Mouse (Mus musculus) erythroid progenitor cell, adult 5-6 weeks (primary cell): ENCODE measurements around the gene Atxn7l1. TPM values are rescaled to one million over a fixed set of nuclear protein-coding genes. Genes with fewer than 3 reads are reported as not detected.

ENCODE experiments used
- ATAC-seq: replicated peaks from 2 replicates; pipeline ENCODE4 v1.8.0; 2016; ENCODE audit warnings: moderate number of reproducible peaks, mild to moderate bottlenecking, moderate TSS enrichment, inconsistent platforms; ENCODE audit not compliant: poor library complexity, low FRiP score, severe bottlenecking
- total RNA-seq, 2 experiments: library from RNA; stranded (forward) in 1 of 2; stranded (reverse) in 1 of 2; fragments of 150-400 nt in 1 of 2; fragments of 186-747, 209-891 nt in 1 of 2; gene quantifications; 2 replicates each; pipeline versions ENCODE4 v1.2.3 to v1.2.4; 2015 to 2017; ENCODE audit warnings: low replicate concordance in 2 of 2

The Atxn7l1 gene
- 127 and 158 TPM in 2 replicates for total RNA-seq (2015; ENCODE audit: low replicate concordance)
- total RNA-seq (2017; ENCODE audit: low replicate concordance) = 70.7 and 76.5 TPM in 2 replicates

DNA sequence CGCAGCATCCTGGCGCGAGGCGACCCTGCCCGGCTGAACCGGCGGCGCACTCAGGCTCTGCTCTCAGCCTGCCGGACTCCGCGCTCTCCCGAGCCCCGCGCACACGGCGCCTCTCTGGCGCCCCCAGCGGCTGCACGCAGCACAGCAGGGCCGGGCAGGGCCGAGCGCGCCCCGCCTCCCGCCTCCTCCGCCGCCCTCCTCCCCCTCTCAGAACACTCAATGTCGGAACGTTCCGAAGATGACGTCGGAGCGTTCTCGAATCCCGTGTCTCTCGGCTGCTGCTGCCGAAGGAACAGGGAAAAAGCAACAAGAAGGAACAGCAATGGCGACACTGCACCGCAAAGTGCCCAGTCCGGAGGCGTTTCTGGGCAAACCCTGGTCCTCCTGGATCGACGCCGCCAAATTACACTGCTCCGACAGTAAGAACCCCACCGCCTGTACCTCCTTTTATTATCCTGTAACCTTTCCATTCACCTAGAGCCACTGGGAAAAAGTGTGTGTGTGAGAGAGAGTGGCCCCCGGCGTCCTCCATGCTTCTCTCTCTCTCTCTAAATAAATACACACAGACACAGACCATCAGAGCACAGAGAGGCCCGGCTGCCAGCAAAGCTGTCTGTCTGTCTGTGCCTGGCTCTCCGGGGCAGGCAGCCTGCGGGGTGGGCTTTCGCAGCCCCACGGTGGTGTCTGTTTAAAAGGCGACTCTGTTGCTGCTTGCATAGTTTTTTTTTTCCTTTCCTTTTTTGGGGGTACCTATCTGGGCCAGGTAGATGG is at the start of gene Atxn7l1:
Gene Atxn7l1 (plus strand): TSS at position 197 of the 771 bp plus-strand sequence.
- peak; percentile 94 for ATAC-seq

DNA sequence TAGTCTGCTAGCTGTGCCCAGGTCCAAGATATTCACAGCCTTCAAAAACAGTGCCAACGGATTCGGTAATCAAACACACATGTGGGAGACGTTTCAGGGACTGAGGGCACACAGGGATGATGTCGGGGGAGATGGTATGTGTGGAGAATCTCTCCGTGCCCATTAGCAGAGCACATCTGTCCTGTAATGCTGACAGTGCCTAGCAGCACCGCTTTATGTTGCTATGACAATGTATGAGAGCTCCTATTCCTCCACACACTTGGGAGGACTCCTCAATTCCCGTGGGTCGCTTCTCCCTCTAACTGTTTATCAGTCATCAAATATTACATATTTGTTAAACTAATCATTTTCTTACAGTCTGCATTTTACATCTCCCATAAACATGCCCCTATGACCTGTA is 45.9 kb upstream of the Atxn7l1 start:
- ATAC-seq = no peak

DNA sequence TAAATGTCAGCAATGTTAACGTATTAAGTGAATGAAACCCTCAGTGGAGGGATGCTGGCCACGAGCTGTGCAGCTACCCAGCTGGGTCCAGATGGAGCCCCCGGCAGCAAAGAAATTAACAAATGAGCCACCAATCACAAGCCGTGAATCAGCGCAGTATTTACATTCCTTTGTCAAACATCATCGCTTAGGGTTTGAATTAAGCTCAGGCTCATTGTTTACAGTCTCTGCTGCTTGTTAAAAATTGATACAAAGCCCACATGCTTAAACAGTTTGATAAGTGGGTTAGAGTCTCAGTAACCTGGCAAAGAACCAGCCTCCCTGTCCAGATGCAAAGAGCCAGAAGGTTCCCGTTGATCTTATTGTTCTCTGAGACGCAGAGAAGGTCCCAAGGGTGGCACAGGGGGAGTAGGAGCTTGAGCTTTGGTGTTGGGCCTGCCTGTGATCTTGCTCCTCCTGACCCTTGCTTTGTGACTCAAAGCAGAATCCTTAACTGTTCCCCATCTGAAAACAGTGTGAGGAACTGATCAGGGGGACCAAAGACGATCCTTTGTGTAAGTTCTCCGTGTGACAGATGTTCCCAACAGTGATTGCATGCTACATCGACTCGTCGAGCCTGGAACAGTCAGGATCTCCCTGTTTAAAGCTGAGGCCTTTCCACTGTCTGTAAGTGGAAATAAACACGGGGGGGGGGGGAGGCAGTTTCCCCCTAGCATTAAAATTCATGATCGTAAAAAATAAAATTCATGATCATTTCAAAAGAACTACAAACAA is 45.0 kb upstream of the Atxn7l1 start:
- ATAC-seq = no peak

DNA sequence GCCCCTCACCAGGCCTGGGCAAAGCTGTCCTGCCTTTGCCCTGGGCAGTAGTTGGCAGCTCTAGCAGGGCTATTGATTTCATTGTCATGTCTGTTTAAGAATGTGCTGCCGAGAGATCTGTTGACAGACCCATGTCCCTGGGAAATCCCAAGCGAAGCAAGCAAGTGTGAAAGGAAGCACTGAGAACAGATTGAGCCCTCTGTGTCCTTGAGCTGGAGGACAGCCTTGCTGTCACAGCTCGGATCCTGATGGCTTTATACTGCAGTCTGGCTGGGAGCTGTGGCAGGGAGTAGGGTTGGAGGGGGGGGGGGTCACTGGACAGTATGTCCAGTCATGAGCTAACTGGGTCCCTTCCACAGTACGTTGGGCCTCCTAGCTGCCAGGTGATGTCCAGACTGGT is 41.8 kb upstream of the Atxn7l1 start:
- no peak for ATAC-seq

DNA sequence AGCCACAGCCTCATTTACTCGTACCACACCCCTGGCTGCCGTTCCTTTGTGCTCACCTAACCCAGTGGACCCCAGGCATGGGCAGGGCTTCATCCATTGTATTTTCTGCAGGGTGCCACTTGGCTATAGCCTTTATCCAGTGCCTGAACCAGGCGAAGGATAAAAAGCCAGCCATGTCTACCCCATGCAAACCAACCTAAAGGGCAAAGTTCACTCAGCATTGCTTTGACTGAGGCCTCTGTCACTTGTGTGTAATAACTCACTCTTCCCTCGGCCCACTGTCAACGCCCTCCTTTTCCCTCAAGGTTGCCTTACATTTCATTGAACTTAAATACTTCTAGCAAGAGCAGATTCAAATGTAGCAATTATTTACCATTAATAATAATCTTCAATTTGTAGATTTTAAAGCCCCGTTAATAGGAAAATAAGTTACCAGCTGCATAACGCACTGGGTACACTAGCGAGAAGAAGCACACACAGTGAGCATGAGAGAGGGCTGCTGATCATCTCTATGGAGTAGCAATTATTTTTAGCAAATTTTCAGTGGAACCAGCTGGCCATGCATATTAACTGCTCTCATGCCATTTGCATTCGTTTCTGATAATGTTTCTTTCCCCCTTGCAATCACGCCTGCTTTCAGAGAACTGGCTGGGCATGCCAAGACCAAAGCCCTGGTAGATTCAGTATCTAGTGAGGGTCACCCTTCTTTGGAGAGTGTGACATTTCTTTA is 40.9 kb upstream of the Atxn7l1 start:
- no peak for ATAC-seq

DNA sequence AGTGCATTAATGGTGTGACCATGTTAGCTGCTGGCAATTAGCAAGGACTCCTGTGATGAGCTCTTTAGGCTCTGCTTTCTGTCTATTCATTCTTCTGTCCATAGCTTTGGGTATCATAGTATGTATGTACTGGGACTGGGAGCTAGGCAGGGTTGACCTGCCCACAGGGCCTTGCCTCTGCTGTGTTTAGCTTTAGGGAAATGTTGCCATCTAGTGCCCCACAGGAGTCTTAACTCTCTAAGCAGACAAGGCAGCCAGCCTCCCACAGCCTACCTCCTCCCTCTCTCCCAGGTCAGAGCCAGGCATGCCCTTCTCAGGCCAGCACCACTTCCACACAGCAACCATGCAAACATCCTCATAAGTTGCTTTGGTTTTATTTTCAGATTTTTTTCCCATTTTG is 38.0 kb upstream of the Atxn7l1 start:
- no peak for ATAC-seq

DNA sequence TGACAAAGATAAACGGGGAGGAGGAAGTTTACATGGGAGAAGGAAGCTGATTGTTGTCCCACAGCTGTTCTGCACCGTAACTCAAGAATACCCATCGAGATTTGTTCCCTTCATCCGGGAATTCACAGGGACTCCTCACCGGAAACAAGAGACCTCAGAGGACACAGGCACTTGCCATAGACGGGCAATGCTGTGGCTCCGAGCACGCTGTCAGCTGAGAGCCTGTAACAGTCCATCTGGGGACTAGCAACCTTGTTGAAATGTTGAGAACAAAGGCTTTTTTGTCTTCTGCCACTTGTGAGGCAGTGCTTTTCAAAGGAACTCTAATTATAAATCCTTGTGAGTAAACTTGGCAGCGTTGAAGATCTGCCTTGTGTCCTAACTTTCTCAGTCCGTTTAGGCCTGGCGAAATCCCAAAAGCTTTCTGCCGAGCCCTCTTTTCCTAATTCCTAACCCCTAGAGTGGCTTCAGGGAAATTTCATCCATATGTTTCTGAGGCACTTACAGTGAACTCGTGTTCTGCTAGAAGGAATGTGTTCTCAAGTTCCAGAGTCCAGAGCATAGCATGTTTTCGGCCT is 36.5 kb upstream of the Atxn7l1 start:
- ATAC-seq = no peak

DNA sequence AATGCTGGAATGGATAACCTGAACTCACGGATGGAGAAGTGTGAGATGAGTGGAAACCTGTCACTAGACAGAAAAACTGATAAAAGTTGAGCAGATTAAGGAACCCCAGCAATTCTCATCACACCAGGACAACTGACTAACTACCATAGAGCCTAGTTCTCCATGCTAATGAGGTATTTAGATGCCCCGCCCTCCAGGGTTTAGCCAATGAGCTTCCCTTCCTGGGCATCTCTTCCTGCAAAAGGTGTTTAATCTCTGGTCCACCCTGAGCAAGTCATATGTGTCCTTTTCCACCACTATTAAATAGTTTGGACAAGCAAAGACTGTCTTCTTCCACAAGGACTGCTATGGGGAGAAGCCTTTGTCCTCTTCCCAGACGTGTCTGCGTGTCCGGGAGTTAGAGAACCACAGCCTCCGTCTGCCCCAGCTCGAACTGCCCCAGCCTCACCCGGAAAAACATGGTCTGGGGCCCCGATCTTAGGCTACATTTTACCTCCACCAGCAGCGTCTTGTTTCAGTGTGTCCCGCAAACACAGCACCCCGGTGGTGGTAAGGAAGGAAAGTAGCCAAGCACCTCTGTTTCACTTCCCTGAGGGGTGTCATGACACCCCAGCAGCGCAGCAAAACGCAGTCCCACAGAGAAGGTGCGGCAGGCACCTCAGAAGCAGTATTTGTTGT is 28.7 kb upstream of the Atxn7l1 start:
- no peak for ATAC-seq

DNA sequence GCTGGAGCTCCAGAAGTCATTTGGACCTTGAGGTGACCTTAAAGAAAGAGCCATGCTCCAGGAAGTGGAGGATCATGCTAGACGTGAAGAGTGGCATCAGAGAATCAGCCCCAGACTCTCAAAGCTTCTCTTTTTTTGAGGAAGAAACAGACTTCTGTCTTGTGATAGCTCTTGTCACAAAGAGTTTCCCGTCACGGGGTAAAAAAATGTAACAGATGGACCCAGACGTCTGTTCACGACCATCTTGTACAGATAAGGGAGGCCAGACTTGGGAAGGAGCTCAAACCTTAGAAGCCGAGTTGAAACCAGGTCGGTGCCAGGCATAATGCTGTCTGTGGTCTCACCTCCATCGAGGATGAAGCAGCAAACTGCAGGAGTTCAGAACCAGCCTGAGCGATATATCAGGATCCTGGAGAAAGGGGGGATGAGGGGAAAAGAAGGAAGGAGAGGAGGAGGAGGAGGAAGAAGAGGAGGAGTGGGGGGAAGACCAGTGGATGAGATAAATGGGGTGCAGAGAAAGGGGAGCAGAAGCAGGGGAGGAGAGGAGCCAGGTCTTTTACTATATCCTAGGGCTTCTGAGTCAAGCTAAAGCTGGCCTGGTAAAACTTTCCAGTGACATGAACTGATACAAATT is 21.8 kb upstream of the Atxn7l1 start:
- ATAC-seq = no peak

DNA sequence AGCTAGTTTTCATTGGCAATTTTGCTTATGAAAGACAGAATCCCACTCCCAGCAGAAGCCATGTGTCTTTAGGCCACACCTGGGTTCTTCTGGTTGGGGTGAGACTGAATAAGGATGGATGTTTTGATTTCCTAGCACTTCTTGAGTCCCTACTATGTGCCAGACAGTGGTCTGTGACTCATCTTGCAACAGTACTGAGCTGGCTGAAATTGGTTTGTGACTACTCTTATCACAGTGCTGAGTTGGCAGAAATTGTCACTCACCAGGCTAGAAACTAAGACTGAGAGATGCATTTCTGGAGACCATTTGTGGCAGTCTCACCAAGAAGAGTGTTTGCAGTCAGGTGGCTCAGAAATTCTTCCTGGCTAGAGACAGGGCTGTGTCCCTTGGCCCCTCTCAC is 21.2 kb upstream of the Atxn7l1 start:
- ATAC-seq = no peak

DNA sequence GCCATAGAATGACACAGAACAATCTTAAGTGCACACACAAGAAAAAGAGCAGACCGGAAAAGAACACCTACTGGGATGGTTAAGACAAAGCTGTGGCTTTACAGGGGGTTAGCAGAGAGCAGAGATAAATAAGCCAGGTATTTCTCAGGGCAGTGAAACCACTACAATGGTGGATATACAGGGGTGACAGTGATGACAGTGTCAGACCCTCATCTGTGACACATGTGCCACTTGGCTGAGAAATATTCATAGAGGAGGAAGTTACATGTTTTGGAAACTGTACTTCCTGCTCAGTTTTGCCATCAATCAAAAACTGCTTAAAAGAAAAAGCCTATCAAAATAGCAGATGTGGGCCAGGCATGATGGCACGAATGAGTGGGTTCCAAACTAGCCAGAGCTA is 19.4 kb upstream of the Atxn7l1 start:
- ATAC-seq = no peak

DNA sequence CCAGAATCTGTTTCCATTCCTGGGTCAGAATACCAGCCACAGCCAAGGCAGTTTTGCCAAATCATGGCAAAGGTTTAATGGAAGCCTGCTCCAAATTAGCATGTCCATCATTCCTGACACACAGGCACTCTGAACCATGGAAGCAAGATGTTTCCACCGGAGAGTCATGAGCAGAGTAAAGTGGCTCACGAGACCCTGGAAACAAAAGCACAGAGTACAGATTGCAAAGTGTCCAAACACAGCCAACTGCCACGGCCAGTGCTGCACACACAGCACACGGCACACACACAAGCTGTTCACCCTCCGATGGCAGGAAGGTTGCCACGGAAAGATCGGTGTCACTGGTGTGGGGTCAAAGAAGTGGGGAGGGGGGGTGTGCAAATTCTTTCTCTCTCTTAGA is 18.8 kb upstream of the Atxn7l1 start:
- ATAC-seq = no peak

DNA sequence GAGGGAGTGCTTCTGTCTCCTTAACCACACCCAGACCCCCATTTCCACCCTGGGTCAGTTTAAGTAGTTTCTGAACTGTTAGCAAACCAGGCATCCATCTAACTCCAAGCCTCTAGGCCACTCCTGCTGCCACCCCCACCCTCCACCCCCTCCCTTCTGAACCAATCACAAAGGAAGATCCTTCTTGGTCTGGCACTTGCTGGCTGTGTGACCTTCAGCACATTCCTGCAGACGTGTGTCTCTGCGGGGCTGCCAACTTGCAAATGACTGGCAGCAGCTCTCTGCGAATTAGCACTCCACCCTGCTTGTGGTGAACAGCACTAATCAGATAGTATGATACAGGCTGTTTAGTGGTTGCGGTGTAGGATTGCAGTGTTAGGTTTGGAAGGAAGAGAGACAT is 18.1 kb upstream of the Atxn7l1 start:
- ATAC-seq = no peak

DNA sequence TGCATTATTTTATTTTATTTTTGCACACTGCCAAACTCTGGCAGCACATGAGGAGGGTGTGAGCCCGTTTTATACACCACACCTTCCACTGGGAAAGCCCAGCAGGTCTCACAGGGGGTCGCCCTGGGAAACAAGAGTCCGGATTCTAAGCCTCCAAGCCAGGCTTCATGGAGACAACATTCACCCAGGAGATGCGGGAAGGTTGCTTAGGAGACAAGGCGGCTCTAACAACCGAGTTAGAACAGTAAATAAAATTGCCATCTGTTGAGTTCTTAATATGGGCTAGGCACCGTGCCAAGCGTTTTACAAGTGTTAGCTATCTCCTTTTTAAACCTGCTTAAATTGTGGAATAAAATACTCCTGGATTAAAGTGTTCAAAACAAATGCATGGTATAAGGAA is 17.1 kb upstream of the Atxn7l1 start:
- ATAC-seq = no peak

DNA sequence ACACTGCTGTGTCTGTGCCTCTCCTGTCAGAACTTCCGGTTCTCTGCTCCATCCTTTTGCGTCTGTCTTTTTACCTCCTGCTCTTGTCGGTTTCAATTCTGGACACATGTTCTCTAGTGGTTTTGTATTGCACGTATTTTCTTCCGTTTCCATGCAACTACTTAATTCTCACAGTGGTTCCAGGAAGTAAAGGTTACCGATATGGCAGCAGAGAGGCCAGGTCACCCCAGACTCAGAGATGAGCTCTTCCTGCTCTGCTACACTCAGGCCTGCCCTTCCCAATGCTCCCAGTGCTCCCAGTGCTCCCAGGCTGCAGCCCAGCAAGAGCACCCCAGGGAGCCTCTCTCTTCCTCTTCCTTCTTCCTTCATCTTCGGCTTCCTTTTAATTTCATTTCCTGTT is 15.7 kb upstream of the Atxn7l1 start:
- no peak for ATAC-seq

DNA sequence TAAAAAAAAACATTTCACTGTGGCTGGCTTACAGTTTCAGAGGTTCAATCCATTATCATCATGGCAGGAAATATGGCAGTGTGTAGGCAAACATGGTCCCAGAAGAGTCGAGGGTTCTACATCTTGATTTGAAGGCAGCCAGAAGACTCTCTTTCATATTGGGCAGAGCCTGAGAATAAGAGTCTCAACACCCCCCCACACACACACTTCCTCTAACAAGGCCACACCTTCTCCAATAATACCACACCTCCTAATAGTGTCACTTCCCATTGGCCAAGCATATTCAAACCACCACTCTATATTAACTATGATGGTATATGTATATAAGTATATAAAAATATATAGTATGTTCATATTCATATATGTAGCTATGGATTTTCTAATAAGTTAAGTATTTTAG is 9.6 kb upstream of the Atxn7l1 start:
- no peak for ATAC-seq

DNA sequence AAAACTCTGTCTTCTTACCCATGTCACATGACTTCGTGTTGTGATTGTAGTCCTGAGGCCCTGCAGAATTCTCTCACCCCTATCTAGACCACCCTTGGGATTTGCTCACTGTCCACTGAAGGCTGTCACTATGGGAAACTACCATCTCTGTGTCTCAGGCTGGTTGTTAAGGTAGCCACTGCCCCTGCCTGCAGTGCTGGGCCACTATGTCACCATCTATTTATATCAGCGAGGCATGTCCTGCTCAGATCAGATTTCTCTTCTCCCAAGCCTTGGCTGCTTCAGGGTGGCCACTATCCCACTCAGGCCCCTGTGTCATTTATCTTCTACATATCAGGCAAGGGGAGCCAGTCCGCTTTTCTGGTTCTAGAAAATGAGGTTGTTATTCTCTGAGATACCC is 8.4 kb upstream of the Atxn7l1 start:
- no peak for ATAC-seq

DNA sequence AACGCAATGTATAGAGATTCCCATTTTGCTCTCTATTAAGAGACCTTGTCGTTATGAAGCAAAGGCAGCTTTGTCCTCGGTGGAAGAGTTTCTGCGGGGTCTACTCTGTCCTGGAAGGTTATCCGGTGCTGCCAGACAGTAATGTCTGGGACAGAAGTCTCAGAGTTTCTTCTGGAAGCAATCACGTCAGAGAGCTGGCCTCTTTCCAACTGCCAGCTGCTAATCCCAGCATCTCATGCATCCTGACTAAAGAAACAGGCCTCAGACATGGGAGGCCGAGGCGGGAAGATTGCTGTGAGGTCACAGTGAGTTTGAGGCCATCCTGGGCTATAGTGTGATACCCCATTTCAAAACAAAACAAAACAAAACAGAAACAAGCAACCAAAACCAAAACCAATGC is 3.0 kb upstream of the Atxn7l1 start:
- no peak for ATAC-seq
